ENCODE assay signal across 8 mouse cellular contexts in genomic region chr13:91648240-91648639, GRCm38 (mm10).
DNase-seq lines count a peak whose midpoint lies in the region; ATAC-seq lines count a peak whose summit lies in the region.
"Had no signal": no experiment of that assay in that cellular context is flagged by ENCODE, and none has a peak within 500 bp of the region (broad histone marks: within the 10 kb centered on the region; RNA-seq: fewer than 3 reads in every experiment).

No protein-coding gene starts in this region.

- H3K27ac ChIP-seq in forebrain, embryonic 14.5 days (ENCODE audit: low read depth, low read length): no peak overlapping the region
- H3K27ac ChIP-seq in midbrain, embryonic 16.5 days (ENCODE audit: low read length): no peak overlapping the region

- H3K36me3 ChIP-seq in forebrain, embryonic 14.5 days (ENCODE audit: control insufficient read depth, insufficient read depth, low read length): no peaks in the 10 kb centered on the region
- H3K36me3 ChIP-seq in midbrain, embryonic 16.5 days (ENCODE audit: control insufficient read depth, insufficient read depth, low read length): no peaks in the 10 kb centered on the region

- H3K4me1 ChIP-seq in forebrain, embryonic 14.5 days (ENCODE audit: control insufficient read depth, insufficient read depth, low read length): no peaks in the 10 kb centered on the region
- H3K4me1 ChIP-seq in midbrain, embryonic 16.5 days (ENCODE audit: control insufficient read depth, insufficient read depth, low read length): 0 out of 2 replicates have a peak, but pooled peaks cover 2% of the 10 kb centered on the region

- DNase-seq in thymus, postnatal 4 days: peak; percentile 41
- DNase-seq in thymus, adult 18-20 months: no peak
- DNase-seq in cerebellum, adult 11 months: peak; percentile 27
- peak; percentile 67 for DNase-seq in forebrain, embryonic 14.5 days (ENCODE audit: low spot score)
- peak; percentile 37 to 56 for DNase-seq in kidney, postnatal 36 days

- 24% methylated on average over 6 of the region's 6 CpGs for WGBS in forebrain, embryonic 14.5 days
- WGBS in midbrain, embryonic 16.5 days: 23% methylated on average over 6 of the region's 6 CpGs

- no peak overlapping the region for H3K9ac ChIP-seq in forebrain, embryonic 14.5 days (ENCODE audit: low read length)
- no peak overlapping the region for H3K9ac ChIP-seq in midbrain, embryonic 16.5 days (ENCODE audit: low read depth, low read length)

- H3K27me3 ChIP-seq in forebrain, embryonic 14.5 days (replicated peaks; ENCODE audit: control insufficient read depth, insufficient read depth, low read length): no peaks in the 10 kb centered on the region
- no peaks in the 10 kb centered on the region for H3K27me3 ChIP-seq in midbrain, embryonic 16.5 days (ENCODE audit: control insufficient read depth, insufficient read depth, low read depth, low read length)
- H3K27me3 ChIP-seq: megakaryocyte, embryonic 14.5 days had no signal

- no peak overlapping the region for H3K4me2 ChIP-seq in forebrain, embryonic 14.5 days (ENCODE audit: low read length)
- no peak overlapping the region for H3K4me2 ChIP-seq in midbrain, embryonic 16.5 days (ENCODE audit: low read length)

- H3K9me3 ChIP-seq in forebrain, embryonic 14.5 days (replicated peaks; ENCODE audit: control insufficient read depth, low read length): no peaks in the 10 kb centered on the region
- no peaks in the 10 kb centered on the region for H3K9me3 ChIP-seq in midbrain, embryonic 16.5 days (replicated peaks; ENCODE audit: control insufficient read depth, low read length, poor library complexity, severe bottlenecking)
- H3K9me3 ChIP-seq: megakaryocyte, embryonic 14.5 days had no signal

- peak; percentile 84 for ATAC-seq in forebrain, embryonic 14.5 days
- peak; percentile 94 for ATAC-seq in midbrain, embryonic 16.5 days
- ATAC-seq in inflammation-experienced regulatory T-cells, adult 6 months: no peak

- H3K4me3 ChIP-seq in forebrain, embryonic 14.5 days (ENCODE audit: low read depth, low read length): no peak overlapping the region
- H3K4me3 ChIP-seq in midbrain, embryonic 16.5 days (ENCODE audit: low read depth, low read length): no peak overlapping the region
- H3K4me3 ChIP-seq: megakaryocyte, embryonic 14.5 days had no signal

Comparison
In these comparisons a context has a peak if more than half of its experiments do, and no peak if none do; other contexts are left out.
1. DNase-seq: peak in thymus, postnatal 4 days (single experiment), cerebellum, adult 11 months (single experiment), forebrain, embryonic 14.5 days (single experiment) and kidney, postnatal 36 days (2 of 2); none in thymus, adult 18-20 months (0 of 2).